ENCODE assay signal across 36 mouse cellular contexts in genomic region chr11:117896533-117896932, GRCm38 (mm10). TPM values are rescaled to one million over a fixed set of nuclear protein-coding genes. Genes with fewer than 3 reads are reported as not detected.
"Had no signal": no experiment of that assay in that cellular context is flagged by ENCODE, and none has a peak within 500 bp of the region (broad histone marks: within the 10 kb centered on the region; RNA-seq: fewer than 3 reads in every experiment).

No protein-coding gene starts in this region.

- H3K9me3 ChIP-seq: hindbrain, embryonic 12.5 days; intestine, embryonic 15.5 days; limb, embryonic 10.5 days; limb, embryonic 12.5 days; liver, embryonic 13.5 days; liver, embryonic 15.5 days had no signal

- H3K27me3 ChIP-seq: intestine, embryonic 15.5 days had no signal

- DNase-seq: gastrocnemius, adult 2 months; gastrocnemius, postnatal 10 days; gastrocnemius, postnatal 25 days; heart, adult 18-20 months; heart, postnatal 14 days; heart, postnatal 36 days; kidney, adult 18-20 months; kidney, adult 8-10 months; kidney, postnatal 10 days; kidney, postnatal 25 days; kidney, postnatal 4 days; liver; liver, embryonic 13.5 days had no signal

- H3K4me3 ChIP-seq: gastrocnemius, adult 2 months; hindbrain, embryonic 10.5 days; hindbrain, embryonic 12.5 days; intestine, embryonic 15.5 days; layer of hippocampus, adult 2 months; left cerebral cortex, adult 2 months; limb, embryonic 10.5 days; limb, embryonic 12.5 days; liver, embryonic 13.5 days; liver, embryonic 15.5 days had no signal

- H3K4me2 ChIP-seq: hindbrain, embryonic 12.5 days; hindbrain, embryonic 14.5 days; intestine, embryonic 15.5 days; limb, embryonic 12.5 days; liver, embryonic 11.5 days; liver, embryonic 13.5 days; liver, embryonic 15.5 days had no signal

- ATAC-seq: hindbrain, embryonic 16.5 days; inflammation-experienced regulatory T-cells, adult 6 months; intestine, embryonic 15.5 days; intestine, postnatal 0 days had no signal

- H3K9ac ChIP-seq: hindbrain, embryonic 12.5 days; hindbrain, embryonic 14.5 days; intestine, embryonic 15.5 days; limb, embryonic 12.5 days; liver, embryonic 13.5 days; liver, embryonic 15.5 days had no signal

- H3K4me1 ChIP-seq: limb, embryonic 12.5 days; liver, embryonic 13.5 days had no signal

- H3K36me3 ChIP-seq: hindbrain, embryonic 10.5 days; hindbrain, embryonic 12.5 days; intestine, embryonic 15.5 days; limb, embryonic 10.5 days; limb, embryonic 12.5 days; liver, embryonic 13.5 days; liver, embryonic 15.5 days had no signal

- H3K27ac ChIP-seq: gastrocnemius, adult 2 months; hindbrain, embryonic 10.5 days; hindbrain, embryonic 12.5 days; hindbrain, embryonic 14.5 days; intestine, embryonic 15.5 days; layer of hippocampus, adult 2 months; left cerebral cortex, adult 2 months; limb, embryonic 10.5 days; limb, embryonic 12.5 days; liver, embryonic 13.5 days; liver, embryonic 15.5 days had no signal

RNA-seq across cellular contexts. Expression of gene Tmem235, which starts 36.0 kb away (rescaled TPM):
- total RNA-seq: gastrocnemius, adult 2 months; gastrocnemius, postnatal 10 days; gastrocnemius, postnatal 25 days; gastrocnemius, postnatal 4 days; granulocyte monocyte progenitor cell, adult 5-6 weeks; heart, adult 18-20 months; heart, adult 8-10 months; heart, postnatal 14 days; heart, postnatal 36 days; layer of hippocampus, adult 2 months; layer of hippocampus, postnatal 25 days; left cerebral cortex, postnatal 14 days; left cerebral cortex, postnatal 36 days had no signal
- polyA plus RNA-seq: heart, embryonic 14.5 days; hindbrain, embryonic 10.5 days; hindbrain, embryonic 12.5 days; hindbrain, embryonic 14.5 days; inflammation-experienced regulatory T-cells, adult 6 months; intestine, embryonic 15.5 days; intestine, postnatal 0 days; kidney, embryonic 14.5 days; kidney, embryonic 16.5 days; limb, embryonic 10.5 days; limb, embryonic 12.5 days; limb, embryonic 14.5 days; liver, embryonic 11.5 days; liver, embryonic 13.5 days; liver, embryonic 15.5 days had no signal

RNA-seq across cellular contexts. Expression of gene Birc5, which starts 47.5 kb away (rescaled TPM):
- total RNA-seq: gastrocnemius, adult 2 months had no signal
